Mouse (Mus musculus): ENCODE data around the gene Olfr1124. TPM values are rescaled to one million over a fixed set of nuclear protein-coding genes. Genes with fewer than 3 reads are reported as not detected.

The Olfr1124 gene
- polyA plus RNA-seq, 1 experiment from 2014 or later: 0.06 TPM

Other genes with a start within 250 kb of the Olfr1124 start
- gene Olfr1112, start 242.5 kb upstream of the Olfr1124 start, polyA plus RNA-seq (2015; fragmentation: Nextera tagmentation; extraction: Ambion mirVana): not detected in 2 replicates
- gene Olfr1113, start 221.3 kb upstream of the Olfr1124 start, polyA plus RNA-seq (2015; fragmentation: Nextera tagmentation; extraction: Ambion mirVana): not detected in 2 replicates
- gene Olfr1115, start 182.3 kb upstream of the Olfr1124 start, polyA plus RNA-seq (2015; fragmentation: Nextera tagmentation; extraction: Ambion mirVana): not detected in 2 replicates
- gene Olfr1116, start 162.7 kb upstream of the Olfr1124 start, polyA plus RNA-seq (2015; fragmentation: Nextera tagmentation; extraction: Ambion mirVana): not detected in 2 replicates
- not detected in 2 replicates for gene Olfr1118, start 122.7 kb upstream of the Olfr1124 start, polyA plus RNA-seq (2015; fragmentation: Nextera tagmentation; extraction: Ambion mirVana)
- not detected in 2 replicates for gene Olfr1120, start 75.5 kb upstream of the Olfr1124 start, polyA plus RNA-seq (2015; fragmentation: Nextera tagmentation; extraction: Ambion mirVana)
- not detected in 2 replicates for gene Olfr1121, start 60.4 kb upstream of the Olfr1124 start, polyA plus RNA-seq (2015; fragmentation: Nextera tagmentation; extraction: Ambion mirVana)
- not detected in 2 replicates for gene Olfr1122, start 44.4 kb upstream of the Olfr1124 start, polyA plus RNA-seq (2015; fragmentation: Nextera tagmentation; extraction: Ambion mirVana)
- gene Olfr1123, start 13.6 kb upstream of the Olfr1124 start, polyA plus RNA-seq (2015; fragmentation: Nextera tagmentation; extraction: Ambion mirVana): not detected in 2 replicates
- gene Olfr1126, start 23.7 kb downstream of the Olfr1124 start, polyA plus RNA-seq (2015; fragmentation: Nextera tagmentation; extraction: Ambion mirVana): not detected in 2 replicates
- not detected in 2 replicates for gene Pramel7, start 66.8 kb downstream of the Olfr1124 start, polyA plus RNA-seq (2015; fragmentation: Nextera tagmentation; extraction: Ambion mirVana)
- gene Pramel6, start 76.3 kb downstream of the Olfr1124 start, polyA plus RNA-seq (2015; fragmentation: Nextera tagmentation; extraction: Ambion mirVana): not detected in 2 replicates
- gene Olfr153, start 101.5 kb downstream of the Olfr1124 start, polyA plus RNA-seq (2015; fragmentation: Nextera tagmentation; extraction: Ambion mirVana): not detected in 2 replicates
- gene Olfr1128, start 115.3 kb downstream of the Olfr1124 start, polyA plus RNA-seq (2015; fragmentation: Nextera tagmentation; extraction: Ambion mirVana): not detected in 2 replicates
- gene Olfr1129, start 143.6 kb downstream of the Olfr1124 start, polyA plus RNA-seq (2015; fragmentation: Nextera tagmentation; extraction: Ambion mirVana): not detected in 2 replicates
- not detected in 2 replicates for gene Olfr1130, start 175.9 kb downstream of the Olfr1124 start, polyA plus RNA-seq (2015; fragmentation: Nextera tagmentation; extraction: Ambion mirVana)
- not detected in 2 replicates for gene Olfr1131, start 196.8 kb downstream of the Olfr1124 start, polyA plus RNA-seq (2015; fragmentation: Nextera tagmentation; extraction: Ambion mirVana)
- gene Olfr1132, start 207.3 kb downstream of the Olfr1124 start, polyA plus RNA-seq (2015; fragmentation: Nextera tagmentation; extraction: Ambion mirVana): not detected in 2 replicates
- gene Olfr1133, start 217.1 kb downstream of the Olfr1124 start, polyA plus RNA-seq (2015; fragmentation: Nextera tagmentation; extraction: Ambion mirVana): not detected in 2 replicates
- gene Olfr1134, start 228.2 kb downstream of the Olfr1124 start, polyA plus RNA-seq (2015; fragmentation: Nextera tagmentation; extraction: Ambion mirVana): not detected in 2 replicates
- not detected in 2 replicates for gene Olfr1135, start 243.4 kb downstream of the Olfr1124 start, polyA plus RNA-seq (2015; fragmentation: Nextera tagmentation; extraction: Ambion mirVana)